Mouse (Mus musculus) myocyte (in vitro differentiated cells): ENCODE results near the gene Slc25a21.

Source experiments
- POLR2A ChIP-seq: IDR thresholded peaks from one replicate; pipeline ENCODE4 v1.6.1; 2011; ENCODE audit warnings: low read depth, mild to moderate bottlenecking, control low read depth, moderate library complexity; ENCODE audit not compliant: insufficient read length
- POLR2AphosphoS2 ChIP-seq: IDR thresholded peaks from one replicate; pipeline ENCODE4 v1.6.1; 2011; ENCODE audit warnings: low read depth, control low read depth; ENCODE audit not compliant: insufficient read length

DNA sequence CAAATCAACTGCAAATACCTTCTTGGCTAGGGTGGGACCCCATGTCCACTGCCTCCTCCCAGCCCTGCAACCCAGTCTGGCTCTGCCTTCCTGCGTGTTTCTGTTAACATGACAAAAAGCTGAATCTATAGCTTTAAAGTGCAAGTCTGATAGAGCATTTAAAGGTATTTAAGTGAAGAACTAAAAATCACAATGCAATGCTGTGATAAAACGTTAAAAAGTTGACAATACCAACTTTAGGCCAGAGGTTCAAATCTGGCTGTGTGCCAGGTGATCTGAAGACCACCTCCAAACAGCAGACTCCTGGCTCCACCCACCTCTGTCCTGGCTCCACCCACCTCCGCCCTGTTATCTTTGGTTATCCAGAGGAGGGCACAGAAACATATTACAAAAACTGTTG is 98.2 kb downstream of the Slc25a21 start:
- TF ChIP-seq POLR2A (no peak), POLR2AphosphoS2 (no peak)
